Mouse (Mus musculus) thymus, adult 2 months (tissue): ENCODE measurements around the gene Slc22a21.

Source experiments
- CTCF ChIP-seq: fragments of 200-500 bp; IDR thresholded peaks from 2 replicates; pipeline ENCODE4 v1.5.1; 2012; ENCODE audit warnings: mild to moderate bottlenecking, control low read depth, low read length, moderate library complexity, borderline replicate concordance; ENCODE audit not compliant: control insufficient read depth, poor library complexity, insufficient read depth; ENCODE audit errors: extremely low read depth
- POLR2A ChIP-seq: fragments of 200-500 bp; IDR thresholded peaks from 2 replicates; pipeline ENCODE4 v1.6.1; 2012; ENCODE audit warnings: mild to moderate bottlenecking, low read length, control low read depth, moderate library complexity; ENCODE audit not compliant: control insufficient read depth, poor library complexity, insufficient read depth; ENCODE audit errors: extremely low read depth

DNA sequence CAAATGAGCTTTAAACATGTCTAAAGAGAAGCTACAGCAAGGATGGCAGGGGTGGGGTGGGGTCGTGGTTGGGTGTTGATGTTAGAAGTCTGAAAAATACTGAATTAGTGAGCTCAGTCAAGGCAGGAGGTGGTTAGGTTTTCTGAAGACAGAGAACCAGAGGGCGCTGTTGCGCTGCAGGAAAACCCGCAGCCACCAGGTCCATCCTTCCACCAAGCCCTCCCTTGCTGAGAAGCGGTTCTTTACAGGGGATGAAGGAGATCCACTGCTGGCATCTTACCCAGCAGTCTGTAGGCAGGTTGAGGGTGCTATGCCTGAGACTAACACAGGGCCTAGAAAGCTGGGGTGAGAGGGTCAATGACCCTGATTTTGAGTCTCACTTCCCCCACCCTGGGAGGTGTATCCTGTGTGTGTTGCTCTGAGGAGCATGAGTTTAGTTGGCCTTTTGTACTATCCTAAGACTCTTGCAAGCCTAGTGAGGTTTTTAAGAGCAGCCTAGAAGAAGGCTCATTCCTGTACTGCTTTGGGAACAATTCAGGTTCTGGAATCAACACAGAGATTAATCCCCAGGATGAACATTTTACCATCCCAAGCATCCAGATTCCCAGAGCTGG, 22.1 kb upstream of the Slc22a21 start:
- TF ChIP-seq POLR2A (no peak), CTCF (peak; percentile 75; the same call in 1 of the 2 replicates)
